Mouse (Mus musculus) adrenal gland, postnatal 25 days (tissue): Measurements from ENCODE around the gene Npas2. TPM values are rescaled to one million over a fixed set of nuclear protein-coding genes. Genes with fewer than 3 reads are reported as not detected.

ENCODE experiments used
- DNase-seq: peaks from one replicate; pipeline ENCODE4 v3.0.0; 2021; ENCODE audit warnings: mixed read lengths
- total RNA-seq: library from RNA; stranded (reverse); gene quantifications from 2 replicates; pipeline ENCODE4 v1.2.3, GENCODE M21; 2021

Gene Npas2
- total RNA-seq, 1 experiment from 2014 or later, result 1.0 TPM

- no peak for DNase-seq
Measured at GRCm38 (mm10) chr1:39217584-39217983, 24.1 kb downstream of the Npas2 start.

DNA sequence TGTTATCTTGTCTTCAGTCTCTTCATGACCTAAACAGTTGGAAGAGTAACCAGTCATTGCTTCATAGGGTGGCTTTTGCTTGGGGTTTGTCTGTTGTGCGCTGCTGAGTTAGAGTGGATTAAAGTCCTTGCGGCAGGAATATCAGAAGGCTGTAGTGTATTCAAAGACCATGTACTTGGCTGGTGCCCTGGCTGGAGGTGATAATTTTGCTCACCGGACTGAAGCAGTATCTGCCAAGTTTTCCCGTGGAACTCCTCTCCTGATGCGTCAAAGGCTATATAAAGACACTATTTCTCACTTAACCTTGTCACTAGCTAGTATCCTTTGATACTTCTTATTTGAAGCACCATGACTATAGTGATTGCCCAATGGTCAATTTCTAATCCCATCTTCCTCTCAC lies 34.9 kb downstream of the Npas2 start:
- DNase-seq, result no peak

DNA sequence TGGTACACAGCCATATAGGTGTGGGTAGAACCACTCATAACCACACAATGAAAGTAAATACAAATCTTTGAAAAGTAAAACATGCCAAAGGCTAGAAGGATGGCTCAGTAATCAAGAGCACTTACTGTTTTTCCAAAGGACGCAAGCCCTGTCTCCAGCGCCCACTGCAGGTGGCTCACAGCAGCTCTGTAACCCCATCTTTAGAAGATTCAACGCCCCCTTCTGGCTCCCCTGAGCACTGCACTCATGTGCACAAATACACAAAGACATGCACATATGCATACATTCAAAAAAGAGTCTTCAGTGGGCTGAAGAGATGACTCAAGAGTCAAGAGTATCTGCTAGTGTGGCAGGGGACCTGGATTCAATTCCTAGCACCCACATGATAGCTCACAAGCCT lies 36.5 kb downstream of the Npas2 start:
- no peak for DNase-seq

DNA sequence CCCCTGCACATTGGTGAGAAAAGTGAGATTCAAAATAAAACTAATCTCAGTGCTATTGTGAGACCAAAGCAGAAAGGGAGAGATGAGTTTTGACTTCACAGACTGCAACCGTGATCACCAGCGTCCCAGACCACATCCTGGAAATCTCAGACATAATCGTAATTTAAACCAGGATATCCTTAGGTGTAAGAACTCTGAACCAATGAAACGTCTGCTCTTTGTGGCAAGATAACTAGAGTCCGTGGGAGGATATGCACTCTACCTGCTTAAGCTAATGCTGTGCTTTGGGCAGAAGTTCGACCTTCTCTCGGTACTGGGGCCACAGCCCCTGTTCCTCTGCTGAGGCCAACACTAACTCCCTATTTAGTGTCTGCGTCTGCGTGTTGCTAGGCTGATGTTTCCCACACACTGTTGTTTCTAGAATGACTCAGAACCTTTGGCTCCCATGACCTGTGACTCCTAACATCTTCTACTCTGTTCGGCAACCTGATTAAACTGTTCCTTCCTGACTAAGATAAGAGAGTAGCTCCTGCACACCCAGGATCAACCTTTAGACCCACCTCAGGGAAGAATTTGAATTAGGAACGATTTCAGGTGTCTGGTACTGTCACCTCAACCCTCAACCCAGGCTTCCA lies 41.4 kb downstream of the Npas2 start:
- DNase-seq, result no peak

DNA sequence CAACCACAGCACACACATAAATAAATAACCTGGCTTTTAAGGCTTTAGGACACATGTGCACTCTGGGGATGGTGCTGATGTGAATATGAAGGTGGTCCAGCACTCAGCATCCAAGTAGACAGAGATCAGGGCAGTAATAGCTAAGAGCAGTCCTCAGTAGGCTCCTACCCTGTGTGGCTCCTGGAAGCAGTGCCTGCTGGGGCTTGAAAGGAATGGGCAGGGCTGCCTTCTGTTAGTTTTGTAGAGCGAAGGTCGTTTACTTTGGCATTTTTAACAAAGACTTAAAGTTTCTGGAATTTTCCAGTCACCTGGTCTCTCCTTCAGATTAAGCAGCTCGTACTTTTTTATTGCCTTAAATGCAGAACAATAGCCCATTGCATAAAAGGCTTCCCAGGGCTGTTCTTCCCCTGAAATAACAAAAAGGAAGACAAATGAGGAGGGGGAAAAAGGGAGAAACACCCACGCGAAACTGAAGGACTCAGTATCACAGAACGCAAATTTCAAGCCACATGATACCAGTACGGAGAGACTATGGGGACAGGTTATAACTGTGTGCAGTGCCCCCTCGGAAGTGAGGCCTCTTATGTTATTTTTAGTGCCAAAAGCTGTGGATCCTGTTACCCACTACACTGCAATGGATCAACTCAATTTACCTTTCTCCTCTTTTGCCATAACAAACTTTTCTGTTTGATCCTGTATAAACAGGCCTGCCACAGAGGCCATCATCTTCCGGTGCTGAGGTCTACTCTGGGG lies 44.1 kb downstream of the Npas2 start:
- DNase-seq, result no peak

DNA sequence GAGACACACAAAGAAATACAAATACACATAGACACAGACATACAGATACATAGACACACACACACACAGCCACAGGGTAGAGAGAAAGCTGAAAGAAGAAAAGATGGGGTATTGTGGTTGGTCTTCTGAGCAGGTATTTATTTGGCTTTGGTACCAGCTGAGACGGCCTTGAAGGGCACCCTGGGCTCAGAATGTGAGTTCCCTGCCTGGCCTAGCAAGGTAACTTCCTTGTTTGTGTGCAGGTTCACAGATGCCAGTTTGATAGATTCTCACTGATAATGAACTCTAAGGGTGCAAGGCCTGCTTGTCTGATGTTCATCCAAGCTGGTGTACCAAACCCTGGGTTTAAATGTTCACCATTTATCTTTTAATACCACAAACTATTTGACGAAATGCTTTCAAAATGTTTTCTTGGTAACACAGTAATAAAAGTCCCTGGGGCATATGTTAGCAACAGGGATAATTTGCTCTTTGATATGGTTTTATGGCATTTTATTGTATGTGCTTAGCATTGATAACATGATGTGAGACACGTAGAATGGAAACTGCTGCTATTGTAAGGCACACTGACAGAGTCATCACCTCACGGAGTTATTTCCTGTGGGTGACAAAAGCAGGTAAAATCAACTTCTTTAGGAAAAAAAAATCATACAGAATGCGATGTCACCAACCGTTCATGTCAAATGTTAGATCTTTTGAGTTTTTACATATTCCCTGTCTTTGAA lies 47.5 kb downstream of the Npas2 start:
- no peak for DNase-seq

- DNase-seq, result no peak
Measured at GRCm38 (mm10) chr1:39244726-39245125, 51.2 kb downstream of the Npas2 start.

- DNase-seq, result no peak
Measured at GRCm38 (mm10) chr1:39251679-39252078, 58.1 kb downstream of the Npas2 start.

DNA sequence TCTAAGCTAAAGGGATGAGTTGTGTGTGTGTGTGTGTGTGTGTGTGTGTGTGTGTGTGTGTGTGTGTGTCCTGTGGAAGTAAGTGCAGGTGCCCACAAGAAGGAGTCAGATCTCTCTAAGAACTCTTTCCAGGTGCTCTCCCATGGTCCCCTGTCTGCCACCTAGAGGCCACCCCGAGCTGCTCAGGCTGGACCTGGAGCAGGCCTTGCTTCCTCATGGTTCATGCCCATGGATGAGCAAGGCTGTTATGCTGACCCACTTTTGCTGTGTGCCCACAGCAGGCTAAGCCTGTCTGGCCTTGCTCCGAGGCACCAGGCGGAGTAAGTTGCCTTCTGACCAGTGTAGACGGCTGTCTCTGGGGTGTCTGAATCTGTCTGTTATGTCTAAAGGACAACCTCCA lies 60.2 kb downstream of the Npas2 start:
- DNase-seq, result peak; percentile 67

- DNase-seq, result no peak
Measured at GRCm38 (mm10) chr1:39256051-39256450, 62.5 kb downstream of the Npas2 start.

DNA sequence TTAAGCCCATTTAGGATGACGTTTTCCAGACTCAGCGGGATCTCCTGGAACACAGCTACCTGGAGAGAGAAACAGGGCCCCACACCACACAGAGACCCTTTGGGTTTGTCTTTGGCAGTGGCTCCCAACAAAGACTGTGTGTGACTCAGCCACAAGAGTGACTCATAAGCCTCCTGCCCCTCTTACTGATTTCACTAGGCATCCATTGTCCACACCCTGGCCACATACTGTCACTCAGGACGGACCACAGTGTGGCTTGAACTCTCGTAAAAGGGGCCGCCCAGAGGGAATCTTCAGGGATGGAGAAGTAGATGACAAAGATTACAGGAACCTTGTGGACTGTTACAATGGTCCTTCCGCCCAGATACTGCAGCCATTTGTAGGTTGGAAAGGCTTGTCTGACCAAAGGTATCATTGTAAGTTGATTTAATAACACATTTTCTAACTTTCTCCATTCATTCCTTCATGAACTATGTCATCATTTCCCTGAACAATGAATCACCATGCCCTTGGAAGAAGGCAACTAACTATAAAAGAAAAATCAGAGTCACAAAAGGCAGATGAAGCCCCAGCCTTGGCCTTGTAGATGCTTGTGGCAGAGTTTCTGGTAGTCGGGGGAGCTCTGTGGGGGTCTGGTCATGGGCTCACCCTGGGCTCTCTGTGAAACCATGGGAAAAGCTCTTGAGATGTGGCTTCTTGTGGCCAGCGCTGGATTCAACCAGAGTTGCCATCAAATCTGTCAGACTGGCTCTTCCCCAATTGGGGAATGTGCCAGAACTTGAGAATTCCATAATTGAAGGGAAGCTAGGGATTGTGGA lies 63.2 kb downstream of the Npas2 start:
- DNase-seq, result peak; percentile 16

DNA sequence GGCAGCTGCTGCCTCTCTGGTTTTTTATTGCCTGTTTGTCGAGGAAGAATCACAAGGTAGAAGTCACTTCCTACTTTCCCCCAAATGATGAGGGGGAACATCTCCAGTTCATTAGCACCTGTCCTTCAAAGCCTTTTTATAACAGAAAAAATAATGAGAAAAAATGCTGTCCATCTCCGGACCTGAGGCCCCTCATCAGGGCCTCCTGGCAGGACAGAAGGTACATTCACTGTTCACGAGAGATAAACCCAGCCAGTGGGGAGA lies 63.7 kb downstream of the Npas2 start:
- no peak for DNase-seq

- no peak for DNase-seq
Measured at GRCm38 (mm10) chr1:39259668-39260067, 66.1 kb downstream of the Npas2 start.

- DNase-seq, result no peak
Measured at GRCm38 (mm10) chr1:39260183-39260978, 66.8 kb downstream of the Npas2 start.

- DNase-seq, result no peak
Measured at GRCm38 (mm10) chr1:39266843-39267512, 73.4 kb downstream of the Npas2 start.

DNA sequence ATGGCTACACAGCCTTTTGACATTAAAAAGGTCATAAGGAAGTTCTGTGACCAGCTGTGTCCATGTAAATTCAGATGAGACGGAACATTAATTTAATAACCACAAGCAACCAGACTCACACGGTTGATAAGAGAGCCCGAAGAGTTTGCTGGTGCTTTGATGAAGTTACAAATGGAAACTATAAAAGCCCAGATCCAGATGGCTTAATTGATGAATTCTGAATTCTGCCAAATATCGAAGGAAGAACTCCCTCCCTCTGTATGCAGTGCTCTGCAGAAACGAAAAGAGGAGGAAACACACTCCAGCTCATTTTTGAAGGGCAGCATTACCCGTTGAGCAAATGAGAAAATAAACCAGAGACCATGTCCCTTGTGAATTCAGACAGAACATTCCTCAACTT lies 79.4 kb downstream of the Npas2 start:
- DNase-seq, result no peak

DNA sequence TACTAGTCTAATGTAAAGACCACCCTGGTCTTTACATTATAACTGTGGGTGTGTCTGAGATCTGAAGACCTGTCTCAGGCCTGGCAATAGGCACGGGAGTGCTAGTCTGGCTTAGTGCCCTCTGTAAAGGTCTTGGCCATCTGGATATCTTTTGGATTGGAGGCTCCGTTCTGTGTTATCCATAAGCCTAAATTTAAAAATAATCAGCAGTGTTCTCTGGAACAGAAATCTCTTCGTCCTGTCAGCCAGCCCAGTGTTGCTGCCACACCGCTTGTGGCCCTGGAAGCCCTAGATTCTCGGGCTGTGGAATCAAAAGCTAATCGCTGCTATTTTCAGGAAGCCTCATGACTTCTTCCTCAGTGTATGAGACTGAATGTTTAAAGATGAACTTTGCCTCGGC lies 86.9 kb downstream of the Npas2 start:
- DNase-seq, result no peak

GRCm38 (mm10) chr1:39280989-39281875 lies 87.7 kb downstream of the Npas2 start:
- DNase-seq, result peak; percentile 53

GRCm38 (mm10) chr1:39281888-39282287 lies 88.4 kb downstream of the Npas2 start:
- no peak for DNase-seq

DNA sequence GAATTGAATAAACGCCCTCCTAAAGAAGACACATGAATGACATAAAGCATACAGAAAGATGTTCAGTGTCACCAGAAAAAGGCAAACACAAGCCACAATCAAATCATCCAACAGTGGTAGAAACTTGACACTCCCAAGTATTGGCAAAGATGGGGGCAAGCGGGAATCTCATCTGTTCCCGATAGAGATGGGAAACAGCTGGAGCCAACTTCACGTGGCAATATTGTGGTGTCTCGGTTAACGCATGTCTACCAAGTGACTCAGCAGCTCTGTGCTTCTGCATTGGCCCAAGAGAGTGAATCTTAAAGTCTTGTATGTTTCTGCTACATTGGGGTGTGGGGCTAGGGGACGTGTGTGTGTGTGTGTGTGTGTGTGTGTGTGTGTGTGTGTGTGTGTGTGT lies 89.8 kb downstream of the Npas2 start:
- DNase-seq, result no peak
